Mouse (Mus musculus) cerebellum, postnatal 25 days (tissue): ENCODE measurements around the gene Noct.
"Not testable (repeated sequence)": the region's sequence is repeated elsewhere in the genome, so short reads cannot be mapped to it uniquely, and the experiment has no call there.

Source experiments
- DNase-seq, 2 experiments: peaks; one replicate each; pipeline ENCODE4 v3.0.0; 2021; ENCODE audit warnings: mixed read lengths in 2 of 2

Noct gene

GRCm38 (mm10) chr3:51206521-51206920, 17.7 kb upstream of the Noct start:
- no peak for DNase-seq

- no peak for DNase-seq
Measured at GRCm38 (mm10) chr3:51208633-51209032, 15.6 kb upstream of the Noct start.

GRCm38 (mm10) chr3:51209503-51210314, 14.5 kb upstream of the Noct start:
- no peak for DNase-seq

- DNase-seq, result no peak
Measured at GRCm38 (mm10) chr3:51210485-51210884, 13.8 kb upstream of the Noct start.

- DNase-seq, result no peak
Measured at GRCm38 (mm10) chr3:51213111-51213510, 11.1 kb upstream of the Noct start.

- DNase-seq, result no peak
Measured at GRCm38 (mm10) chr3:51215681-51216080, 8.6 kb upstream of the Noct start.

GRCm38 (mm10) chr3:51216351-51216750, 7.9 kb upstream of the Noct start:
- DNase-seq, result not testable (repeated sequence)

- not testable (repeated sequence) for DNase-seq
Measured at GRCm38 (mm10) chr3:51218385-51218784, 5.9 kb upstream of the Noct start.

- no peak for DNase-seq
Measured at GRCm38 (mm10) chr3:51219213-51219612, 5.0 kb upstream of the Noct start.

GRCm38 (mm10) chr3:51220846-51221245, 3.4 kb upstream of the Noct start:
- no peak for DNase-seq

- no peak for DNase-seq
Measured at GRCm38 (mm10) chr3:51221847-51222246, 2.4 kb upstream of the Noct start.

- DNase-seq, result no peak
Measured at GRCm38 (mm10) chr3:51222302-51222701, 1.9 kb upstream of the Noct start.

GRCm38 (mm10) chr3:51222834-51223460, 1.3 kb upstream of the Noct start:
- no peak for DNase-seq

- no peak for DNase-seq
Measured at GRCm38 (mm10) chr3:51223556-51223955, 691 bp upstream of the Noct start.

- DNase-seq, result no peak
Measured at GRCm38 (mm10) chr3:51225226-51225750, 1.0 kb downstream of the Noct start.

GRCm38 (mm10) chr3:51225979-51226378, 1.7 kb downstream of the Noct start:
- no peak for DNase-seq

- DNase-seq, result no peak
Measured at GRCm38 (mm10) chr3:51226601-51227000, 2.4 kb downstream of the Noct start.

- DNase-seq, result peak in 1 of 2 experiments; percentile 60
Measured at GRCm38 (mm10) chr3:51228038-51228820, 4.0 kb downstream of the Noct start.

- DNase-seq, result no peak
Measured at GRCm38 (mm10) chr3:51228821-51229205, 4.6 kb downstream of the Noct start.

- no peak for DNase-seq
Measured at GRCm38 (mm10) chr3:51229226-51229625, 5.0 kb downstream of the Noct start.

- no peak for DNase-seq
Measured at GRCm38 (mm10) chr3:51230146-51230835, 6.0 kb downstream of the Noct start.

- DNase-seq, result no peak
Measured at GRCm38 (mm10) chr3:51230886-51231285, 6.6 kb downstream of the Noct start.

- no peak for DNase-seq
Measured at GRCm38 (mm10) chr3:51231499-51231898, 7.3 kb downstream of the Noct start.
